Mouse (Mus musculus): ENCODE results near the gene Dab2.

The Dab2 gene

GRCm38 (mm10) chr15:6390106-6390505 lies 90.5 kb downstream of the Dab2 start:
- DNase-seq (ENCODE audit: extremely low read depth, low read depth, low spot score) = no peak

GRCm38 (mm10) chr15:6390657-6391056 lies 91.1 kb downstream of the Dab2 start:
- no peak for DNase-seq (ENCODE audit: extremely low read depth, low read depth, low spot score)

DNA sequence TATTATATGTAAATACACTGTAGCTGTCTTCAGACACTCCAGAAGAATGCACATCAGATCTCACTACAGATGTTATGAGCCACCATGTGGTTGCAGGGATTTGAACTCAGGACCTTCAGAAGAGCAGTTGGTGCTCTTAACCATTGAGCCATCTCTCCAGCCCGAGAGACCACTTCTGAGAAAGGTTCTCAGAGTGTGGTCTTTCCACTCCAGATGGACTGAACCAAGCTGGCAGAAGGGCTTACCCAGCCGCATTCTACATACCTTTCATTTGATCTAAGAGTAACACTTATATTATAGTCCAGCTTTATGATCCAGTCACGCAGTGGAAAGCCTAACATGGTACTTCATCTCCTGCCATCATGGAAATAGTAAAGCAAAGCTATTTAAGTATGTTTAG lies 92.3 kb downstream of the Dab2 start:
- no peak for DNase-seq (ENCODE audit: extremely low read depth, low read depth, low spot score)

DNA sequence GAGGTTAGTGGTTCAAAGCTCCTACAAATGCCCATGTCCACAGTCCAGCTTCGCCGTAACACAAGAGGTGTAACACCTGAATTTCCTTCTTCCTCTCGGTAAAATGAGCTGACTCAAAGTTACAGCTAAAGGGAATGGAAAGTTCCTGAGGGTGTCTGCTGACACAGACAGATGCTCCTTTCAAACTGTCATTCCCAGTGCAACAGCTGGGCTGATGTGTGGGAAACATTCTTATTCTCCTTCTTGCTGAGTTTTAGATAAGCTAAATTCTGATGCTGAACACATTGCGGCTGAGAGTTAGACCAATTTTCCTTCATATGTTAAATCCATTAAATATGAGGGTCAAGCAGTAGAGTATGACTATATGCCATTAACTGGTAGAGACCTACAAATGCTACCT lies 94.0 kb downstream of the Dab2 start:
- DNase-seq (ENCODE audit: extremely low read depth, low read depth, low spot score) = no peak

DNA sequence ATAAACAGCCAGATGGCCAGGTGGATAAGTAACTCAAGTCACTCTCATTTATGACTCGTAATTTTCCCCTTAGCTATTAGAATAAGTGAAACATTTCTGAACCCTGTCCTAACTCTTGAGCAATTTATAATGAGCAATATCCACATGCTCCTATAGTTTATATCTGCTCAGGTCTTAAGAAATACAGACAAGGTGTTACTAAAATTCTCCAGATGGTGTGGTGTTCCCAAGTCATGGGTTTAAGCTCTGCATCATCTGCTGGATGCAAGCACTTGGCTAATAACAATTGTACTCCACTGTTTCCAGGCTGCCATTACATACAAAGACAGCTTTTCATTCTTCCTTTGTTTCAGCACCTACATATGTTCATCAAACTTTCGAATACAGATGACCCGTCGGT lies 98.6 kb downstream of the Dab2 start:
- peak; percentile 71 for DNase-seq (ENCODE audit: extremely low read depth, low read depth, low spot score)

GRCm38 (mm10) chr15:6398881-6399280 lies 99.3 kb downstream of the Dab2 start:
- no peak for DNase-seq (ENCODE audit: extremely low read depth, low read depth, low spot score)

DNA sequence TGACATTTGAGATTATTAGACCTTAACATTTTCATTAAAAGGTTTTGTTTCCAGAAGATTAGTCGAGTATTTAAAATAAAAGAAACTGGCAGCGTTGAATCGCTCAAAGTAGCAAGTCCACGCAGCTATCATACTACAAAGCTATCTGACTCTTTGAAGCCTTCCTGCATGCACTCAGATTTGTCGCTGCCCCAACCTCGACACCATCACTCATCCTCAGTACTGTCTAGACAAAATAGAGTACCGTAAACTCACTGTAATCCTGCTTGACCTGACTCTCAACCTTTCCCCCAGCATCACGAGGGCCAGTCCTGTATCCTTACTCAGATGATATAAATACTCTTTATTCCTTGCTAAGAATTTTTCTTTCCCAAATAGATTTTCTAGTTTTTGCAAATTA lies 100.5 kb downstream of the Dab2 start:
- no peak for DNase-seq (ENCODE audit: extremely low read depth, low read depth, low spot score)

DNA sequence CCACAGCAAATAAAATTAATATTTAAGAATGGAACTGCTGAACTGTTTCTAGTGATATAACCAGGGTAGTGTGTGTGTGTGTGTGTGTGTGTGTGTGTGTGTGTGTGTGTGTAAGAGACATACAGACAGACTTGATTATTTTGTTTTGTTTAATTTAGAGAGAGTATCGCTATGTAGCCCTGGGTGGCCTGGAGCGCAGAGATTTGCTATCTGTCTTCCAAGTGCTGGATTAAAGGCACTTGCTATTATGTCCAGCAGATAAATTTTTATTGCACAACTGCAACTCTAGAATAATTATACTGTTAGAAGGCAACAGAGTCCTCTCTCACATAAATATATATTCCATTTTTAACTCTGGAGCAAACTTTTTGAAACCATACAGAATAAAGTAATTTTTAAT lies 102.8 kb downstream of the Dab2 start:
- DNase-seq (ENCODE audit: extremely low read depth, low read depth, low spot score) = no peak

DNA sequence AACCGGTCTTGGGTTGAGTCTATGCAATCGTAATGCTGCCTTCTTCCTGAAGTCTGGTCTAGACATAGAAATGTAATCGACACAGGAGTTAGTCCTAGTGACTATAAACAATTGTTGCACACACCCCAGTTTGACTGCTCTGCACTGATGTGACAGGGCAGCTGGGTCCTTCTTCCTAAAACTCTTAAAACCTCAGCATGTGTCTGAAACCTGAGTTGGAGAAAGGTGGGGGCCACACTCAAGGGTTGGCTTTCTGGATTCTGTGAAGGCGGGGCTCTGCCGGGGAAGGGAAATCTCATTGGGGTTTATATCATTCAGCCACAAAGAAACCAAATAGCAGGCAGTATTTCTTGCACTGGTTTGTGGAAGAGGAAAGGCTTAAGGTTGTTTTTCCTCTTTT lies 104.6 kb downstream of the Dab2 start:
- DNase-seq (ENCODE audit: extremely low read depth, low read depth, low spot score) = no peak

DNA sequence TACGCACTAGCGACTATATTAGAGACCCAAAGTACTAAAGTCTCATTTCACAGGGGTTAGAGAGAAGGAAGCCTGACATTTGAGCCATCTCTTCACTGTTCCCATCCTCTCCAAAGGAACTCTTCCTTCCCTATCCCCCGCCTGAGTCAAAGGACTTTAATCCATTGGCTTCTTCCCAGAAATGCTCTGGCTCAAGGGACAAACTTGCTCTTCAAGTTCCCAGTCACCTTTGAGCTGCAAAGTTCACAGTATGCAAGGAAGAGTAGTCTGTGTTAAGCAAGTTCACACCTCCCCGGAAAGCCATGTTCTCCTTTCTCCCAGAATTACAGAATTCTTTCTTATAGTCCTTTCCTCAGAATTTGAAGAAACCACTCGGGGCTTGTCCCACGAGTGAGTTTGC lies 107.2 kb downstream of the Dab2 start:
- peak; percentile 39 for DNase-seq (ENCODE audit: extremely low read depth, low read depth, low spot score)

GRCm38 (mm10) chr15:6409031-6409430 lies 109.4 kb downstream of the Dab2 start:
- DNase-seq (ENCODE audit: extremely low read depth, low read depth, low spot score) = no peak

- no peak for DNase-seq (ENCODE audit: extremely low read depth, low read depth, low spot score)
Measured at GRCm38 (mm10) chr15:6410161-6410560, 110.6 kb downstream of the Dab2 start.

- no peak for DNase-seq (ENCODE audit: extremely low read depth, low read depth, low spot score)
Measured at GRCm38 (mm10) chr15:6411334-6411733, 111.7 kb downstream of the Dab2 start.

DNA sequence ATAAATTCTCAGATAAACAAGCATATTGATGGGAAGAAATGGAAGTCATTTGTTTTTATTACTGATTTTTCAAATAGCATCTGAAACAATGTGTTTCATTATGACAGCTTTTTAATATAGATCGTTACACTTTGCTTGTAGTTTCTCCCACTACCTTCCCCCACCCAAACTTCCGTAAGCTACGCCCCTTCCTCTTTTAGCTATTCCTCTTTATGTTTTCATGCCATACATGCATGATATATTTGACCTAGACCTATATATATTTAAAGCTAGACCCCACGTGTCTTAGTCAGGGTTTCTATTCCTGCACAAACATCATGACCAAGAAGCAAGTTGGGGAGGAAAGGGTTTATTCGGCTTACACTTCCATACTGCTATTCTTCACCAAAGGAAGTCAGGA lies 115.7 kb downstream of the Dab2 start:
- DNase-seq (ENCODE audit: extremely low read depth, low read depth, low spot score) = no peak

- no peak for DNase-seq (ENCODE audit: extremely low read depth, low read depth, low spot score)
Measured at GRCm38 (mm10) chr15:6431777-6432176, 132.2 kb downstream of the Dab2 start.

GRCm38 (mm10) chr15:6432411-6432810 lies 132.8 kb downstream of the Dab2 start:
- no peak for DNase-seq (ENCODE audit: extremely low read depth, low read depth, low spot score)

GRCm38 (mm10) chr15:6435281-6435680 lies 135.7 kb downstream of the Dab2 start:
- DNase-seq (ENCODE audit: extremely low read depth, low read depth, low spot score) = no peak

GRCm38 (mm10) chr15:6435773-6436172 lies 136.2 kb downstream of the Dab2 start:
- DNase-seq (ENCODE audit: extremely low read depth, low read depth, low spot score) = no peak

DNA sequence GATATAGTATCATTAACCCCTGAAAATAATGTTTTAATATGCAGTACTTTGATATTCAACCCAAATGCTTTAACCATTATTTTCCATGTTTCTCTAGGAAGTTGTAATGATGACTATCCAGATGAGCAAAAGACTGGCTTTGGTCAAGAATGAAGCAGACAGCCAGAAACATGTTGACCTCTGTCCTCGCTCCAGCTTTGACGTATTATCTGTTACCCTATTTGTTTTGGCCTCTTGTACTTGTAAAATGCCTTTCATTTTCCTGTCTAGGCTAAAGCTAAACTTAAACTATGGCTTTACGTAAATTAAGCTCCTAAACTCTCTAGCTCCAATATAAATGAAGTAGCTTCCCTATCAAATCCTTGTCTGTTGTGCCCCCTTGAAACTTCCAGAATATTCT lies 139.1 kb downstream of the Dab2 start:
- no peak for DNase-seq (ENCODE audit: extremely low read depth, low read depth, low spot score)

GRCm38 (mm10) chr15:6444452-6444851 lies 144.9 kb downstream of the Dab2 start:
- DNase-seq (ENCODE audit: extremely low read depth, low read depth, low spot score) = no peak

DNA sequence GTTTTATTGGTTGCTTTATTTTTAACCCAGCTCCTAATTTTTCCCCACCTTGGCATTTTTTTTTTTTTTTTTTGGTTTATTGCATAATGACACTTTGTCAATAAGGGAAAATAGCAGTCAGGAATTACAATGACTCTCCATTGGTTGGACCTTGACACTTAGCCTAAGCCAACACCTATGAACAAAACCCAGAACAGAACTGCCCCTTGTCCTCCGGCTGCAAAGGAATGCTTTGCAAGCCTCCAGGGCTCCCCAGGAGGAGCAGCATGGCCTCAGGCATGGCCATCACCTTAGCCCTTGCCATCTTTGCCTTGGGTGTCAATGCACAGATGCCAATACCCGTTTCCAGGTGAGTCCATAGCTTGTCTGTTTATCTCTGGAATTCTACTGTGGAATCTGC lies 145.5 kb downstream of the Dab2 start, which contains the start of gene C9:
Gene C9, plus strand, starts transcription at position 193 of the 400 bp plus-strand sequence.
- no peak for DNase-seq (ENCODE audit: extremely low read depth, low read depth, low spot score)

DNA sequence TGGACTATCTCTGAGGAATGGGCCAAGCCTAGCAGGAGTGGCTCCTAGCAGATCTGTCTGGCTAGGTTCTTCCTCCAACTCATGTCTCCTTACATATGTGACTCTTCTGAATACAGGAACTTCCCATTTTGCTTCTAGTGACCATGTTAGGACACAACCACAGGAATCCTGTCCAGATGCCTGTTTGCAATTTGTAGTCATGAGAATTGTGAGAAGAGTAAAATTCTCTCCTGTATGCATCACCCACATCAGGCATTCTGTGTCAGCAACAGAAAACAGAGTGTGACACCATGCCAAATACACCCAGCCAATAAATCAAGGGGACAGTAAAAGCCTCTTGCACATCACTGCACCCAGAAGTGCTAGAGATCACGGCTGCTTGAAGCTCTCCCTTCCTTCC lies 146.6 kb downstream of the Dab2 start:
- DNase-seq (ENCODE audit: extremely low read depth, low read depth, low spot score) = no peak

- DNase-seq (ENCODE audit: extremely low read depth, low read depth, low spot score) = no peak
Measured at GRCm38 (mm10) chr15:6448892-6449291, 149.3 kb downstream of the Dab2 start.

DNA sequence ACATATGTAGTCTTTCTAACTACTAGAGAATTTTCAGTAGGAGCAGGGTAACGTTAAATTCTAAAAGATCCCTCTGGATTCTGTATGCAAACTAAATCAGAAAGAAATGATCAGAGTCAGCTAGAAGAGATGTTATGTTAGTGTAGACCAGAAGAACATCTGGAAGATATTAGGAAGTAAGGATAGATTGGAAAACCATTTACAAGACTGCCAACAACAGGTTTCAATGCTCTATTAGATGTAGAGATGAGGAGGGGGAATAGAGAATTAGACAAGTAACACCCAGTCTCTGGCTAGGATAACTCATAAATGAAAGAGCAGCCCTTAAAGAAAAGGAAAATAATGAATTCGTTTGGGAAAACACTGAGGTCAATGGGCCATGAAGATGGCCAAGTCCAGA lies 154.9 kb downstream of the Dab2 start:
- DNase-seq (ENCODE audit: extremely low read depth, low read depth, low spot score) = no peak
